Mouse (Mus musculus) stomach, postnatal 0 days (tissue): ENCODE data around the gene Abr. TPM values are rescaled to one million over a fixed set of nuclear protein-coding genes. Genes with fewer than 3 reads are reported as not detected.

Experiments
- ATAC-seq: fragments of 200-750 bp; cut with Nextera tagmentation; 2 replicates; pipeline ENCODE4 v1.8.0; 2017; ENCODE audit not compliant: low FRiP score, low TSS enrichment
- DNase-seq: peaks from one replicate; pipeline ENCODE4 v3.0.0-alpha.2; 2016; ENCODE audit warnings: low spot score
- H3K27ac ChIP-seq: fragments of 300-500 bp; sonication (generic); replicated peaks from 2 replicates; pipeline ENCODE4 v1.5.1; 2014; ENCODE audit warnings: mild to moderate bottlenecking, control low read depth
- H3K27me3 ChIP-seq: fragments of 300-500 bp; sonication (generic); 2 replicates; pipeline ENCODE4 v1.6.1; 2014; ENCODE audit warnings: low read length; ENCODE audit not compliant: control insufficient read depth, insufficient read depth
- H3K36me3 ChIP-seq: fragments of 300-500 bp; sonication (generic); 2 replicates; pipeline ENCODE4 v1.6.1; 2014; ENCODE audit warnings: low read length, mixed read lengths; ENCODE audit not compliant: control insufficient read depth, insufficient read depth
- H3K4me1 ChIP-seq: fragments of 300-500 bp; sonication (generic); replicated peaks from 2 replicates; pipeline ENCODE4 v1.6.1; 2014; ENCODE audit warnings: antibody characterized with exemption; ENCODE audit not compliant: control insufficient read depth, insufficient read depth
- H3K4me2 ChIP-seq: fragments of 300-500 bp; sonication (generic); replicated peaks from 2 replicates; pipeline ENCODE4 v1.6.1; 2014; ENCODE audit warnings: low read depth, mild to moderate bottlenecking, control low read depth, moderate library complexity
- H3K4me3 ChIP-seq: fragments of 300-500 bp; sonication (generic); 2 replicates; pipeline ENCODE4 v1.5.1; 2014; ENCODE audit warnings: low read depth, low read length, control low read depth
- H3K9ac ChIP-seq: fragments of 300-500 bp; sonication (generic); 2 replicates; pipeline ENCODE4 v1.6.1; 2014; ENCODE audit warnings: mild to moderate bottlenecking, low read length, control low read depth, mixed read lengths
- H3K9me3 ChIP-seq: fragments of 300-500 bp; sonication (generic); 2 replicates; pipeline ENCODE4 v1.6.1; 2016; ENCODE audit warnings: low read length; ENCODE audit not compliant: control insufficient read depth
- CTCF ChIP-seq: IDR thresholded peaks from 2 replicates; pipeline ENCODE4 v1.5.1; 2016; ENCODE audit warnings: antibody characterized with exemption, low read depth, mild to moderate bottlenecking, moderate library complexity
- EP300 ChIP-seq: optimal IDR thresholded peaks from 2 replicates; pipeline ENCODE3; 2016; ENCODE audit warnings: antibody characterized with exemption
- WGBS: fragments of 180-500 bp; shearing (Covaris S2); extraction: QIAGEN DNeasy Blood & Tissue Kit; methylation state at CpG from one replicate; pipeline ENCODE4 v1.1.7; 2014; 5-methylcytosine and 5-hydroxymethylcytosine counted together
- polyA plus RNA-seq: library from polyadenylated mRNA; unstranded; fragments of >200 nt; fragmentation: Nextera tagmentation; extraction: Ambion mirVana; gene quantifications from 2 replicates; pipeline ENCODE4 v1.2.1, GENCODE M21; 2015

Abr gene
- polyA plus RNA-seq, 1 experiment from 2014 or later = 19.3 TPM

DNA sequence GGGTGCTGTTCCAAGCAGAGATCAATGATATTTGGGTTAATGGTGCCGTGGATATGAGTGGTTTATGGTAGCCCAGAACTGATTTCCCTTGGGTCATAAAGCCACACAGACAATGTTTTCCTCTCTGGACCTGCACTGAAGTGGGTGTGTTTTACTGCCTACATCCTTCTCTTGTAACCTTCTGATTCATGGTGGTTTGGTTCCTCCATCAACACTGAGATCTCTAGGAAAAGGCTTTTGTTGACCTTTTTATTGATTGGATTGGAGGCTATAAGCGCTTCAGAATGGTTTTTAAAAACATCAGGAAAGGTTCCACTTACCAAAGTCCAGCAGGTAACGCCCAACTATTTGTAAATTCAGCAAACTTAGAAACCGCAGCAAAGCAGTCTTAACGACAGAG lies 23.4 kb downstream of the Abr start:
- H3K36me3 ChIP-seq = no peaks in the 10 kb centered on the region
- 59% methylated on average over 5 of the region's 5 CpGs for whole genome bisulfite sequencing
- ATAC-seq = no peak
- H3K4me2 ChIP-seq = no peak overlapping the region
- no peak overlapping the region for H3K9ac ChIP-seq
- no peak for DNase-seq
- no peaks in the 10 kb centered on the region for H3K27me3 ChIP-seq
- TF ChIP-seq EP300 = no peak
- TF ChIP-seq CTCF = no peak
- H3K4me3 ChIP-seq = no peak overlapping the region
- H3K27ac ChIP-seq = no peak overlapping the region
- no peaks in the 10 kb centered on the region for H3K9me3 ChIP-seq
- no peaks in the 10 kb centered on the region for H3K4me1 ChIP-seq

GRCm38 (mm10) chr11:76593620-76594326 lies 28.3 kb downstream of the Abr start:
- H3K36me3 ChIP-seq = no peaks in the 10 kb centered on the region
- no peaks in the 10 kb centered on the region for H3K27me3 ChIP-seq
- no peak for ATAC-seq
- no peaks in the 10 kb centered on the region for H3K4me1 ChIP-seq
- TF ChIP-seq EP300 (no peak), CTCF (no peak)
- no peak overlapping the region for H3K4me2 ChIP-seq
- H3K9me3 ChIP-seq = no peaks in the 10 kb centered on the region
- no peak overlapping the region for H3K27ac ChIP-seq
- H3K9ac ChIP-seq = no peak overlapping the region
- WGBS = 80% methylated on average over 4 of the region's 4 CpGs
- no peak overlapping the region for H3K4me3 ChIP-seq
- no peak for DNase-seq

GRCm38 (mm10) chr11:76589746-76590145 lies 32.4 kb downstream of the Abr start:
- no peaks in the 10 kb centered on the region for H3K9me3 ChIP-seq
- ATAC-seq (no peak), DNase-seq (no peak)
- H3K4me1 ChIP-seq = no peaks in the 10 kb centered on the region
- no peaks in the 10 kb centered on the region for H3K27me3 ChIP-seq
- H3K9ac ChIP-seq = no peak overlapping the region
- TF ChIP-seq CTCF (no peak), EP300 (no peak)
- H3K36me3 ChIP-seq = no peaks in the 10 kb centered on the region
- WGBS = 74% methylated on average over 5 of the region's 5 CpGs
- H3K27ac ChIP-seq = no peak overlapping the region
- no peak overlapping the region for H3K4me2 ChIP-seq
- H3K4me3 ChIP-seq = no peak overlapping the region

DNA sequence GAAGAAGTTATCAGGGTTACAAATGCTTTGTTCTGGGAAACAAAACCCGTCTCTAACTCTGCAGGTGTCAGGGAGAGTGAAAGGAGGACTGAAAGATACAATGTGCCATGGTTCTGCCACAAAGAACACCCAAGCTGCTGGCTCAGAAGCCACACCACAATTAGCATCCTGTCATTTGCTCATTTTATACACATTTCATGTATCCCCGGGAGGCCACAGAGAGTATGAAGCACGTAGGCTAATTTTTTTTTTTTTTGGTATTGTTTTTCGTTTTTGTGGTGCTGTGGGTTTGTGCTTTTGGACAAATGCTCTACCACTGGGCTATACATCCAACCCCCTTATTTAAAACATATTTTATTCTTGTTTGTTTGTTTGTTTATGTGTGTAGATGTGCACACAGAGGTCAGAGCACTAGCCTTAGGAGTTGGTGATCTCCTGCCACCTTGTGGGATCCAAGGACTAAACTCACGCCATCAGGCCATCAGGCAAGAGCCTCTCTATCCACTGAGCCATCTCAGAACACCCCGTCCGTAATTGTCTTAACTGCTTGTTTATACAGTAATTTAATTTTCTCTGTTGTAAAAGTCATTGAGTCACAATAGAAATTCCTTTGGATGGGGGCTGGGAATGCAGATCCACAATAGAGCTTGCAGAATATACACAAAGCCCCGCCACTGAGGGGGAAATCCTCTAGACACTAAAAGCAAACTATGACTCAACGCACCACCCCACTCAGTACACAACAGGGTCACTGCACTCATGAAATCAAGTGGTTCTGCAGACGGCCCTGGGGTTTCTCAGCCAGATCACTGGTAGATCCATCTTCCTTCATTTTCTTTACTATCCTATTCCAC lies 33.3 kb downstream of the Abr start:
- TF ChIP-seq CTCF (no peak), EP300 (no peak)
- Histone ChIP-seq H3K4me2 (no peak overlapping the region), H3K4me1 (no peaks in the 10 kb centered on the region), H3K9ac (no peak overlapping the region), H3K27ac (no peak overlapping the region), H3K4me3 (no peak overlapping the region), H3K27me3 (no peaks in the 10 kb centered on the region), H3K9me3 (no peaks in the 10 kb centered on the region), H3K36me3 (no peaks in the 10 kb centered on the region)
- ATAC-seq = 0 out of 2 replicates have a peak, but pooled peaks have one; percentile 59
- WGBS = 46% methylated on average over 10 of the region's 10 CpGs
- DNase-seq = peak; percentile 37

DNA sequence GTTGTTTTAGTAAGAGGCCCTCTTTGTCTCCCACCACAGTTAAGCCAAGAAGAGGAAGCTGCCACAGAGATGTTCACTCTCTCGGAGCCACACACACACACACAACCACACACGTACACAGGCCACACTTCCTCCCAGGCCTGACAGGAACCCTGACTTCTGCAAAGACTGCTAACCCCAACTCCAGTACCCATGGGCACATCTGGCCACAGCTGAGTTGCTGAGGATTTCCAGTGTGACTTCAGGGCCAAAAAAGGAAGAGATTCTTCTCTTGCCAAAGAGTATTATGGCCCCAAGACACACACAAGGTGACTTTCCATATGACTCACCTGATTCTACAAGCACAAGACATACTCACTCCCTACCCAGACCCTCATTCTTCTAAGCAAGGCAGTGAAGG lies 34.1 kb downstream of the Abr start:
- TF ChIP-seq CTCF = no peak
- TF ChIP-seq EP300 = no peak
- Histone ChIP-seq H3K27me3 (no peaks in the 10 kb centered on the region), H3K27ac (no peak overlapping the region), H3K4me2 (no peak overlapping the region), H3K36me3 (no peaks in the 10 kb centered on the region), H3K9me3 (no peaks in the 10 kb centered on the region), H3K9ac (no peak overlapping the region), H3K4me1 (no peaks in the 10 kb centered on the region), H3K4me3 (no peak overlapping the region)
- 72% methylated on average over 2 of the region's 2 CpGs for WGBS
- DNase-seq = no peak
- 0 out of 2 replicates have a peak, but pooled peaks have one; percentile 45 for ATAC-seq

DNA sequence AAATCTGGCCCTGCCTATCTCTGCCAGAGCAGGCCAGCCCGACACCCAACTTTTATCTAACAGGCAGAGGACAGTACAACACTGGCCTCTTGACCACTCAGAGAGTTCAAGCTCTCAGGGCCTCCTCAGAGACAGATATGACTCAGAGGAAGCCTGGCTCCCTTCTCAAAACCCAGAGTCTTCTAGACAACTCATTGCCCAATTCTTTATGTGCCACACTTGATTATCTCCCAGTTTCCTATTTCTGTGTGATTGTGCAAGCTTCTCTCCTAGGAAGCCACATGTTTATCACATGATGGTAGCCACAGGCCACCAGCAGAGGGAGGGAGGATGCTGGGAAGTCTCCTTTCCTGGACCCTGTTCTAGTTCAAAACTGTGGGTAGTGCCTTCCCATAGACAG lies 34.8 kb downstream of the Abr start:
- WGBS = 85% methylated on average over 1 of the region's 1 CpGs
- peak overlapping the region; percentile 58; the same call in 1 of the 2 replicates for H3K27ac ChIP-seq
- peak; percentile 47; the same call in 1 of the 2 replicates for ATAC-seq

More for the DNA sequence above, 34.8 kb downstream of the Abr start:
- Histone ChIP-seq H3K9ac (no peak overlapping the region), H3K4me3 (no peak overlapping the region), H3K36me3 (no peaks in the 10 kb centered on the region), H3K4me2 (no peak overlapping the region), H3K4me1 (no peaks in the 10 kb centered on the region), H3K9me3 (no peaks in the 10 kb centered on the region), H3K27me3 (no peaks in the 10 kb centered on the region)
- TF ChIP-seq CTCF (0 out of 2 replicates have a peak, but pooled peaks have one; percentile 2), EP300 (no peak)
- DNase-seq = no peak
